Mouse (Mus musculus) testis, adult 2 months (tissue): ENCODE results near the gene Tymp.

Experiments
- CTCF ChIP-seq: fragments of 200-500 bp; IDR thresholded peaks from 2 replicates; pipeline ENCODE4 v1.5.1; 2012; ENCODE audit warnings: low read depth, mild to moderate bottlenecking, inconsistent platforms, low read length, moderate library complexity; ENCODE audit not compliant: control insufficient read depth, insufficient read depth, insufficient replicate concordance
- POLR2A ChIP-seq: fragments of 200-500 bp; IDR thresholded peaks from 2 replicates; pipeline ENCODE4 v1.6.1; 2012; ENCODE audit warnings: low read depth, mild to moderate bottlenecking, inconsistent platforms, low read length, moderate library complexity; ENCODE audit not compliant: control insufficient read depth

DNA sequence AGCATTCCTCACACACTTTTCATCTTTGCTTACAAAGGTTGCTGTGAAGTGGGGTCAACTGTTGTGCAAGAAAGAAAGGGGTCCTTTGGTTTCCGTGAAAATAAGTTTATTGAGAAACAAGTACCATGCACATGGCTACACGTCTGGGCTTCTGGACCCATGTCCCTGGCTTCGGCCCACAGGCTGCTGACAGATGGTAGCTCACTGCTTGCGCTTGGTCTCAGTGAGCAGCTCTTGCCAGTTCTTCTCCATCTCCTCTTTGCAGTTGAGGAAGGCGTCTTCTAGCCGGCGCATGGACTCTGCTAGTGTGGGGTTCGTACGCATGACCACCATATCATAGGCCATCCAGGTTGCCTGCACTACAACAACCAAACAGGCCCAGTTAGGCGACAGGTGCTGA lies 13.2 kb upstream of the Tymp start:
- TF ChIP-seq CTCF (no peak), POLR2A (no peak)
